Mouse (Mus musculus) adrenal gland, adult 2 months (tissue): ENCODE measurements at regions not wholly inside any gene's neighbourhood (a gene's known extent, or its start where the extent isn't known, plus 50 kb on each side); places are given as distances from the start of the nearest gene placed in this dataset.

Source experiments
- DNase-seq: peaks from one replicate; pipeline ENCODE4 v3.0.0; 2021

GRCm38 (mm10) chr5:128482617-128483440 lies 50.0 kb upstream of the Tmem132d start:
- DNase-seq = no peak
